Mouse (Mus musculus) B cell, adult 2 months (primary cell): ENCODE data around the gene Pafah1b1.
A peak's percentile ranks its signal among the peaks of the same experiment; 100 is the strongest.

ENCODE experiments used
- DNase-seq, 2 experiments: peaks; one replicate each; pipeline ENCODE4 v3.0.0; 2022

Gene Pafah1b1

GRCm38 (mm10) chr11:74724235-74724791 lies at the start of gene Pafah1b1:
TSS of gene Pafah1b1 (minus strand) at chr11:74724670.
- peak; percentile 96 to 97 for DNase-seq

GRCm38 (mm10) chr11:74772386-74772785 lies 47.9 kb upstream of the Pafah1b1 start:
- DNase-seq, result no peak

- DNase-seq, result peak in 1 of 2 experiments; percentile 13
Observed at GRCm38 (mm10) chr11:74771650-74772049, 47.2 kb upstream of the Pafah1b1 start.

DNA sequence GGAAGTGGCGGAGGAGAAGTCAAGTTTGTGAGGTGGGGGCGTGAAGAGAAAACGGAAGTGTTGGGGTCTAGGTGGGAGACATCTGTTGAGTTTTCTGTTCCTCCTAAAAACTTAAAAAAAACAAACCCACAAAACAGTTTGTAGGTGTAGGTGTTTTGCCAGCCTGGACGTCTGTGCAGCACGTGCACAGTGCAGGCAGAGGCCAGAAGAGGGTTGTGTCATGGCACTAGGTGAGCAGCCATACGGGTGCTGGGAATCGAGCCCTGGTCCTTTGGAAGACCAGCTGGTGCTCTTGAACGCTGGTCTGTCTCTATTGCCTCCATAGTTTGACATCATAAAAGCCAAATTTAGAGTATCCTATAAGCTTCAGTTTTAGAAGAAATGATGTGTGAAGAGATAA lies 46.8 kb upstream of the Pafah1b1 start:
- no peak for DNase-seq

DNA sequence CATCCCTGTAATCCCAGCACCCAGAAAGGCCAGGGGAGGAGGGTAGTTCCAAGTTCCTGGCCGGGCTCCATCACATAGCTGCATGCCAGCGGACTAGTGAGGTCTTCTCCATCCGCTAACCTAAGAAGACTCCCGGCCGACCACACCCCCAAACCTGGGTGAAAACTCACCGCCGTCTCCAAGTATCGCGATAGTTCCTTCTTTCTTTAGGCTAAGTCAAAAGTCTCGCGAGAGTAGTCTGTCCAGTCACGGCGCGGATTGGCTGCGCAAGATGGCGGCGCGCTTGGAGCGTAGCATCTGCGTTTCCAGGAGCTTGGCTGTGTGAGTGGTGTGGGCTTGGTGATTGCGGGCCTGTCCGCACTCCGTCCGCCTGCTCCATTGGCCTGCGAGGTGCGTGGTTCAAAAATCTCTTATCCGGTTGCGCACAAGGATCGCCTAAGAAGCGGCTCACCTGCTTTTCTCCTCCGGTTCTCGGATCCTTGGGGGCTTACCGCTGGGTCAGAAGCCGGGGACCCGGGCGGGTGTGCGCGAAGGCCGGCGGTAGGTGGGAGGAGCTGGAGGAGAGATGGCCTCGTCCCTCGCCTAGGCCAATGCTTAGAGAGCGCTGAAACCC lies 46.2 kb upstream of the Pafah1b1 start, which contains the start of gene Mettl16:
Gene Mettl16 (plus strand): TSS at position 236 of the 613 bp plus-strand sequence.
- DNase-seq, result peak; percentile 92 to 94

DNA sequence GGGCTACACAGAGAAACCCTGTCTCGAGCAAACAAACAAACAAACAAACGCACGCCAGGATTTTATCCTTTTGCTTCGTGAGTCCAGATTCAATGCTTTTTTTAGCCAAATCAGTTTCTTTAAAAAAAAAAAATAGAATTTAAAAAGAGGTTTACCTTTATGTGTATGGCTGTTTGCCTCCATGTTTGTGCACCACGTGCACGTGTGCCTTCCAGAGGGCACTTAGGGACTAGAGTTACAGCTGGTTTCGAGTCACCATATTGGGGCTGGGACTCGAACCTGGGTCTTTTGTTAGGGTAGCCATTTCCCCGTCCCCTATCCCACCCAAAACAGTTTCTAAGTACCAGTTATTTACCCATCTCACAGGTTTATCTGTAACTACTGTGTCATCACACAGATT lies 45.6 kb upstream of the Pafah1b1 start:
- DNase-seq, result no peak

DNA sequence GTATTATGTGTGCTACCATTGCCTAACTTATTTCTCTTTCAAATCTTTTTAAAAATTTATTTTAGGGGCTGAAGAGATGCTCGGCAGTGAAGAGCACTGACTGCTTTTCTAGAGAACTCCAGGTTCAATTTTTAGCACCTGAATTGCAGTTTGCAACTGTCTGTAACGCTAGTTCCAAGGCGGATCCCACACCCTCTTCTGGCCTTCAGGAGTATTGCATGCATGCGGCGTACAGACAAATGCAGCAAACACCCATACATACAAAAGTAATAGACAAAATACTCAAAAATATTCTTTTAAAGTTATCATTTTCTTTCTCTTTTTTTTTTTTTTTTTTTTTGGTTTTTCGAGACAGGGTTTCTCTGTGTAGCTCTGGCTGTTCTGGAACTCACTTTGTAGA lies 43.6 kb upstream of the Pafah1b1 start:
- peak; percentile 70 to 76 for DNase-seq

DNA sequence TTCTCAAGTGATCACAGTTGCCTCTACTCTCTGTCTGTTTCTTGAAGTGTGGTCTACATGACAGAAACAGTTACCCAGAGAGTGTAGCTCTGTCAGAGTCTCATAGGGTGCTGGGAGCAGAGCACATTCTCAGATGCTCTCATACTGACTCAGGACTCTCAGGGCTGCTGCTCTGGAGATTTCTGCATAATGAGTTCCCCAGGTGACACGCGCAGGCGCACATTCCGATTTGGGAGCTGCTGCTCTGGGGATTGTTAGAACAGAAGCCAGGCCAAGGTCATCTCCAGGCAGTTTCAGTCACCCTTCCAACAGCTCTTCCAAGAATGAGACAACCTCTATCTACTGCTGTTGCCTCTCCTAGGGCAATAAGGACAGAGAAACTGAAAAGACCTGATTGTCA lies 43.0 kb upstream of the Pafah1b1 start:
- no peak for DNase-seq

DNA sequence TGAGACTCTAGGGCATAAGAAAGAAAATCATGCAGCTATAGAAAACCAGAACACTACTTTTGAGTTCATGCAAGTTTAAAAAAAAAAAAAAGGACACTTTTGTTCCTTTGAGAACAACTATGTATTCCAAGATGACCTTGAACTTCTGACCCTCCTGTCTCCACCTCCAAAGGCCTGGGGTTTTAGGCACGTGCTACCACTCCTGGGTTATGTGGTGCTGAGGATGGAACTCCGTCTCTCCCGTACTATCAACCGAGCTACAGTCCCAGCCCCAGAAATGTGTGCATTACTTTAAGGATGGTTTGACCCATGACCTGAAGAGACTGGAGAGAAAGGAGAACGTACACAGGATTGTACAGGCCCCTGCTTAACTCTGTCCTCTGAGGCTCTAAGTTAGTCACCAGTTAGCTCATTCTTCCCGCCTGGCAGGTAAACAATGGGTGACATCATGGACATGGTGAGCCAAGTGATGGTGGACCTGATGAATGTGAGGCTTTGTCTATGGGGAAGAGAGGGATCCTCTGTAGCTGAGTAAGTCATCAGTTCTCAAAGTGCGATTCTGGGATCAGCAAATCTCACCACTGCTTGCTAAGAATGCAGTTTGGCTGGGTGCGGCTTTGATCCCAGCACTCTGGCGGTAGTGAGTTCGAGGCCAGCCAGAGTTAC lies 39.6 kb upstream of the Pafah1b1 start:
- no peak for DNase-seq

DNA sequence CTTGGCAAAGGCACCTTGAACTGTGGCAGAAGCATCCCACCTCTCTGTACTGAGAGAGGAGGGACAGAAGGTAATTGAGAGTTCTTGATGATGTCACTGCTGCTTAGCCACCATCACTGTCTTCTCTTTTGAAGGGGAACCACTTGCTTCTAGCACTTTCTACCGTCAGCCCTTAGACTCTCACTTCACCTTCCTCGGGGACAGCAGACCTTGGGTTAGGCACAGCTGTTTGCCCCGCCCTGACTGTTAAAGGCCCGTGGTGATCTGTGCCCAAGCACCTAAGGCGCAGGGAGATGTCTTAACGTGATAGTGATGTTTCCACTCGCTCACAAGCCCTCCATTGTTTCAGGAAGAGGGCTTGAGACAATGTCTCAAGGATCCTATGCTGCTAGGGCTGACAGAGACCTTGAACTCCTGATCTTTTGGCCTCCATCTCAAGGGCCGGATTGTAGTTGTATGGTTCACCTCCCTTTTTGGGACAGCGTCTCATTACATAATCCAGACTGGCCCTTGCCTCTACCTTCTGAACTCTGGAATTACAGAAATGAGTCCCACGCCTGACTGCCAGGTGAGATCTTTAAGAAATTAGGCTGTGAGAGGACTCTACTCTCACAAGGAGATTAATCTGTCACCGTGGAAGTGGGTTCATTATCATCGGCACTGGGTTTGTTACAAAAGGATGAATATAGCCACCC lies 36.7 kb upstream of the Pafah1b1 start:
- no peak for DNase-seq

GRCm38 (mm10) chr11:74756631-74757030 lies 32.2 kb upstream of the Pafah1b1 start:
- no peak for DNase-seq

- no peak for DNase-seq
Observed at GRCm38 (mm10) chr11:74751352-74752066, 27.0 kb upstream of the Pafah1b1 start.

- DNase-seq, result no peak
Observed at GRCm38 (mm10) chr11:74750662-74751351, 26.3 kb upstream of the Pafah1b1 start.

GRCm38 (mm10) chr11:74749241-74749640 lies 24.8 kb upstream of the Pafah1b1 start:
- no peak for DNase-seq

DNA sequence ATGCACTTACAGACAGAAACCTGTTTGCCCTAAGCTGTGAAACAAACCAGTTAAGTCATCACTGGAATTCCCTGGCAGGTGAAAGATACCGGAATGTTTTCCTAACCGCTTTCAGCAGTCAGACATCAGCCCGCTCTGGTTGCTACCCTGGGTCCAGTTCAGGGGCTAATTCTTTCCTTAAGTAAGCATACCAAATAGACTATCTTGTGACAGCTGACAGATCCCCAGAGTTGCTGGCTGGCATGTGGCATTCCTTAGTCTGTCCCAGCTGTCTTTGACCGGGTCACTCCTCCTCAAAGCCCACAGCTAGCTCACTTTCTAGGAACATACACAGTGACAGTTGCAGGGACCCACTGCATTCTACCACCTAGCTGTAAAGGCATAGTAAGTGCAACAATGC lies 23.6 kb upstream of the Pafah1b1 start:
- DNase-seq, result no peak

DNA sequence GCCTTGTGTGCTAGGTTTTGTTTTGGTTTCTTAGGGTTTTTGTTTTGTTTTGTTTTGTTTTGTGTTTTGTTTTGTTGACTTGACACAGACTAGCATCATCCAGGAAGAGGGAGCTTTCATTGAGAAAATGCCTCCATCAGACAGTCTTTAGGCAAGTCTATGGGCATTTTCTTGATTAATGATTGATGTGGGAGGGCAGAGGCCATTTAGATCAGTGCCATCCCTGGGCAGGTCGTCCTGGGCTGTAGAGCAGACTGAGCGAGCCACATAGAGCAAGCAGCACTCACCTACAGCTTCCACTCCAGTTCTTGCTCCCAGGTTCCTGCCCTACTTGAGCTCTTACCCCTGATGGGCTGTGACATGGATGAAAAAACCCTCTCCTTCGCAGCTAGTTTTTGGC lies 13.4 kb upstream of the Pafah1b1 start:
- no peak for DNase-seq

DNA sequence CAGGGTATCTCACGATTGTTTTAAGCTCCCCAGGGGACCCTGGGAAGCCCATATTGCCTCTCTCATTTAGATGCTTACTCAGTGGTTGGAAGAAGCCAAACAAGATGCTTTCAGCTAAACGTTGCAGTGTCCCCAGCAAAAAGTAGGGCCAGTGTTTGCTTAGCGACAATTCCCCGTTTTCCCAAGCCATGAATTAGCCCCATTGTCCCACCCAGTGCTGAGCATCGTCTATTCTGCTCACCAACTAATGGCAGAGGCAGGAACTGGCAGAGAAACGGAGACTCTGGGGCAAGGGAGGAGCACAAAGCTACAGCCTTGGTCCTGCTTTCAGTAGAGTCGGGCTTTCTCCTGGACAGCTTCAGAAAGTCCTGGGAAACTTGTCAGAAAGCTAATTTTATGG lies 10.4 kb upstream of the Pafah1b1 start:
- DNase-seq, result no peak

- no peak for DNase-seq
Observed at GRCm38 (mm10) chr11:74725181-74725580, 711 bp upstream of the Pafah1b1 start.

- DNase-seq, result peak; percentile 84 to 85
Observed at GRCm38 (mm10) chr11:74723357-74724234, 874 bp downstream of the Pafah1b1 start.

DNA sequence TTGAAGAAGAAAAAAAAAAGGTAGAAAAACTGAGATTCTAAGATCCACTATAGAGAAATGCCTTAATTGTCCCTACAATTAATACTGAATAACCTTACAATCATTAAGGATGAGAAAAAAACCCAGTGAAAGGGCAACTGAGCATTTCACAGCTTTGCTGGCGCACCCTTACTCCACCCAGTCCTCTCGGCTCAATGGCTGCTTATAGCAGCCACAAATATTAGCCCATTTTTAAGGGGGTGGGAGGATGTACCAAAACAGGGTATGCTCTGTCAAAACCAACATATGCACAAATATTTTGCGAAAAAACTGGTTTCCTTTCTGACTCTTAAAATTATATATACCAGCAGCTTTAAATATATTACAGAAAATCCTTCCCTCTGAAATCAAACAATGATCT lies 2.5 kb downstream of the Pafah1b1 start:
- no peak for DNase-seq

GRCm38 (mm10) chr11:74721141-74721540 lies 3.3 kb downstream of the Pafah1b1 start:
- DNase-seq, result no peak
